Mouse (Mus musculus) E14TG2a.4 (cell line): ENCODE measurements around the gene Cd24a.

Experiments
- H3K27me3 ChIP-seq: 2 replicates; pipeline ENCODE4 v1.6.1; 2014; ENCODE audit warnings: low read length, control low read depth; ENCODE audit not compliant: insufficient read depth
- H3K36me3 ChIP-seq: 2 replicates; pipeline ENCODE4 v1.6.1; 2014; ENCODE audit warnings: low read length, control low read depth; ENCODE audit not compliant: insufficient read depth
- H3K4me1 ChIP-seq: replicated peaks from 2 replicates; pipeline ENCODE4 v1.6.1; 2014; ENCODE audit warnings: low read depth, low read length, control low read depth
- H3K4me3 ChIP-seq: replicated peaks from 2 replicates; pipeline ENCODE4 v1.5.1; 2014; ENCODE audit warnings: mild to moderate bottlenecking, low read length
- H3K9me3 ChIP-seq: 2 replicates; pipeline ENCODE4 v1.6.1; 2014; ENCODE audit warnings: low read length, control low read depth
- CTCF ChIP-seq: conservative IDR thresholded peaks from 2 replicates; pipeline ENCODE4 v1.5.1; 2014; ENCODE audit warnings: low read length
- NANOG ChIP-seq: IDR thresholded peaks from 2 replicates; pipeline ENCODE4 v1.6.1; 2014; ENCODE audit warnings: borderline replicate concordance, low read length, mixed read lengths
- POU5F1 ChIP-seq: IDR thresholded peaks from 2 replicates; pipeline ENCODE4 v1.6.1; 2014; ENCODE audit warnings: low read length, borderline replicate concordance

Gene Cd24a

DNA sequence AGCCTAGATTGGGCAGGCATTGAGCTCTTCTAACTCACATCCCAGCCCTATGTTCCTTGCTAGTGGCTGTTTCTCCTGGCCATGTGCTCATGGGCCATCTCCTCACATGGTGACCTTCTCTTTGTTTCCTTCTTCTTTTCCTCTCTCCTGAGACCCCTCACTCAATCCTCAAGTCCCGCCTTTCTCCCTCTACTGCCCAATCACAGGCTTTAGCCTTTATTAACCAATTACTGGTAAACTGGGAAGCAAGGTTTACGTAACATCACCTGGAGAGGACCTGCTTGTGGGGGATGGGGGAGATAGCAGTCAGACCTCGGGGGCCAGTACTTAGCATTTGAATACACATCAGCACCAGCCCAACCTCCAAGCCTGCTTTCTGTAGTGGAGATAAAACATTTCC lies 26.7 kb upstream of the Cd24a start:
- Histone ChIP-seq H3K4me3 (peak overlapping the region; percentile 30), H3K27me3 (no peaks in the 10 kb centered on the region), H3K4me1 (peaks cover 29% of the 10 kb centered on the region), H3K9me3 (peaks cover 7% of the 10 kb centered on the region), H3K36me3 (no peaks in the 10 kb centered on the region)
- TF ChIP-seq NANOG (no peak), CTCF (no peak), POU5F1 (peak; percentile 29; the same call in 1 of the 2 replicates)

DNA sequence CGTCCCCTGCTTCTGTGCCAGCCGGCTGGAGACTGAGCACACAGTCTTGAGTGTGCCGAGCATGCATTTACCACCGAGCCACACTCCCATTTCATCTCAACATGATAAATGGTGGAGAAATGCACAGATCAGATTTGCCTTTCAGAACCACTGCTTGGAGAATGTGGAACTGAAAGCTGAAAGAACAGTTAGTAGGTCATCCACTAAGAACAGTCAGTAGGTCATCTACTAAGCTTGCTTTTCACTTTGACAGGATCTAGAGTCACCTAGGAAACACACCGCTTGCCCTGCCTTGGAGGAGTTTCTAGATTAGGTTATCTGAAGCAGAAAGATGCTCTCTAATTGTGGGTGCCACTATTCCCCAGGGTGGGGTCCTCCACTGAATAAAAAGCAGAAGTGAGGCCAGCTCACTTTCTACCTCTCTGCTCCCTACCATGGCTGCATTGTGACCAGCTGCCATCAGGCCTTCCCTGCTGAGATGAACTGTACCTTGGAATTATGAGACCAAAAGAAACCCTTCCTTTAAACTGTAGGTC lies 20.4 kb upstream of the Cd24a start:
- no peak overlapping the region for H3K4me3 ChIP-seq
- TF ChIP-seq NANOG (no peak), POU5F1 (no peak), CTCF (no peak)
- peaks cover 9% of the 10 kb centered on the region for H3K4me1 ChIP-seq
- peaks cover 7% of the 10 kb centered on the region for H3K9me3 ChIP-seq
- H3K36me3 ChIP-seq: no peaks in the 10 kb centered on the region
- H3K27me3 ChIP-seq: no peaks in the 10 kb centered on the region

DNA sequence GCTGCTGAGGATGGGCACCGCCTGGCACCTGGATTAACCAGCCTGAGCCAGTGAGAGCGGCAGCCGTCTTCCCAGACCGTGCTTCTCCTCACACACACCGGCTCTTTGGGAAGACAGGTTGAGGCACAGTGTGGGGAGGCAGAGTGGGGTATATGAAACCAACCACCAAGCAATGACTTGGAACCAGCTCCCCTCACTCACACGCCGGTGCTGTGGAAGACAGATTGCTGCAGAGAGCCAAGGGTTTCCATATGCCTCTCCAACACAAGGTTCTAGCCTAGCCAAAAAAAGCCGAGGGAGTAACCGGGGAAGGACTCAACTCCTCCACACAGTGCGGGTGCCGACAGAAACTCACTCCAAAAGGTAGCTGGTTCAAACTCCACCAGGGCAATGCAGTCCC lies 18.8 kb upstream of the Cd24a start:
- Histone ChIP-seq H3K4me1 (peaks cover 9% of the 10 kb centered on the region), H3K27me3 (peaks cover 3% of the 10 kb centered on the region; the same call in 1 of the 2 replicates), H3K4me3 (peak overlapping the region; percentile 33), H3K9me3 (peaks cover 11% of the 10 kb centered on the region), H3K36me3 (no peaks in the 10 kb centered on the region)
- no peak for TF ChIP-seq CTCF
- no peak for TF ChIP-seq POU5F1
- no peak for TF ChIP-seq NANOG

DNA sequence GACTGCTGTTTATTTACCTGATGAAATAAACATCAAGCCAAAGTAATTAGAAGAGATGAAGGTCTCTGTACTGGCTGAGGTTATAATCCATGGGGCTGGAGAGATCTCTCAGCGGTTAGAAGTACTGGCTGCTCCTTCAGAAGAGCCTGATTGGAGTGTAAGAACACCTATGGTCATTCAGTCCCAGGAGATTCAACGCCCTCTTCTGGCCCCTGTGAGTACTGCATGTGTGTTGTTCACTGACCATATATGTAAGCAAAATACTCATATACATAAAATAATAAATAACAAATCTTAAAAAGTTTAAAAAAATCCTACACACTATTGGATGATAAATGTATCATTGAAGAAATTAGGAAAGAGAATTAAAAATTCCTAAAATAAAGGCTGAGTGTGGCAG lies 17.3 kb upstream of the Cd24a start:
- peaks cover 11% of the 10 kb centered on the region for H3K9me3 ChIP-seq
- TF ChIP-seq POU5F1 (no peak), CTCF (peak; percentile 78)
- no peak overlapping the region for H3K4me3 ChIP-seq
- peaks cover 9% of the 10 kb centered on the region for H3K4me1 ChIP-seq
- H3K36me3 ChIP-seq: no peaks in the 10 kb centered on the region
- H3K27me3 ChIP-seq: peaks cover 3% of the 10 kb centered on the region; the same call in 1 of the 2 replicates

DNA sequence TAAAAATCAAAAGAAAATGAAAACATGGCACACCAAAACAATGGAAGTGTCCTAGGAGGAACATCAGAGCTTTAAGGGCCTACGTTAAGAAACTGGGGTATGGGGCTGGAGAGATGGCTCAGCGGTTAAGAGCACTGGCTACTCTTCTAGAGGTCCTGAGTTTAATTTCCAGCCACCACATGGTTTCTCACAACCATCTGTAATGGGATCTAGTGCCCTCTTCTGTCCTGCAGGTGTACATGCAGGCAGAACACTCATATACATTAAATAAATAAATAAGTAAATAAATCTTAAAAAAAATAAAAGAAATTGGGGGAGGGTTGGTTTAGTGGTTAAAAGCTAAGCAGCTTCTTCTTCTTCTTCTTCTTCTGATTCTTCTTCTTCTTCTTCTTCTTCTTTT lies 16.8 kb upstream of the Cd24a start:
- H3K9me3 ChIP-seq: peaks cover 11% of the 10 kb centered on the region
- no peaks in the 10 kb centered on the region for H3K36me3 ChIP-seq
- H3K27me3 ChIP-seq: peaks cover 3% of the 10 kb centered on the region; the same call in 1 of the 2 replicates
- TF ChIP-seq POU5F1 (no peak), CTCF (peak; percentile 39)
- no peak overlapping the region for H3K4me3 ChIP-seq
- H3K4me1 ChIP-seq: peaks cover 9% of the 10 kb centered on the region

DNA sequence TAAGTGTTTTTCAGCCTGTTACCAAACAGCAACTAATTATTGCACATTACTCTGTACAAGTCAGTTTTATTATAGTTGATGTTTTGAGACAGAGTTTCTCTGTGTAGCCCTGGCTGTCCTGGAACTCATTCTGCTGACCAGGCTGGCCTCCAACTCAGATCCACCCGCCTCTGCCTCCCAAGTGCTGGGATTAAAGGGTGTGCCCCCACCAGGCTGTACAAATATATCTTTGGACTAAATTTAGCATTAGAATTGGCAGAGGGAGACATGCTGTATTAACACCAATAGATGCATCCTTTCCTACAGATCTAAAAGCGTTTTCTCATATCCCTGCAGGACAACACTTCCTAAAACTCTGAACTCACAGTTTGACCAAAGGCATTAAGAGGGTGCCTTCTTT lies 3.7 kb upstream of the Cd24a start:
- Histone ChIP-seq H3K9me3 (peaks cover 27% of the 10 kb centered on the region), H3K36me3 (0 out of 2 replicates have a peak, but pooled peaks cover 3% of the 10 kb centered on the region), H3K4me1 (peaks cover 24% of the 10 kb centered on the region), H3K4me3 (no peak overlapping the region), H3K27me3 (peaks cover 38% of the 10 kb centered on the region)
- no peak for TF ChIP-seq POU5F1
- no peak for TF ChIP-seq CTCF
- no peak for TF ChIP-seq NANOG

DNA sequence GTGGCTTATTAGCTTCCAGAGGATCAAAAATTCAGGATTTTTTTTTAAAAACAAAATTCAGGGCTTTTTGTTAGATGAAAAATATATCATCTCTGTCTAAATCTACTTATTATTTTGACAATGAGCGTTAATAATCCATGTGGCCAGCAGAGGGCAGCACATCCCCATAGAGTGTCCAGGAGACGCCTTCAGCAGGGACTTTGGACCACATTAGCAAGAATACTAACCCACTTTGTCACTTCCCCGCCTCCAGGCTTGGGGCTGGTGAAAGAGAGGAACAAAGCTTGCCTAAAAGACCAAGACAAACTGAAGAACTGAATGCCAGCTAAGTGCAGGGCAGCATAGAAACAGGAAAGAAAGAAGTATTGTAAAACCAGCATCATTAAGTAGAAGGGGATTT lies 3.1 kb upstream of the Cd24a start:
- Histone ChIP-seq H3K4me1 (peaks cover 30% of the 10 kb centered on the region), H3K27me3 (peaks cover 44% of the 10 kb centered on the region)

DNA sequence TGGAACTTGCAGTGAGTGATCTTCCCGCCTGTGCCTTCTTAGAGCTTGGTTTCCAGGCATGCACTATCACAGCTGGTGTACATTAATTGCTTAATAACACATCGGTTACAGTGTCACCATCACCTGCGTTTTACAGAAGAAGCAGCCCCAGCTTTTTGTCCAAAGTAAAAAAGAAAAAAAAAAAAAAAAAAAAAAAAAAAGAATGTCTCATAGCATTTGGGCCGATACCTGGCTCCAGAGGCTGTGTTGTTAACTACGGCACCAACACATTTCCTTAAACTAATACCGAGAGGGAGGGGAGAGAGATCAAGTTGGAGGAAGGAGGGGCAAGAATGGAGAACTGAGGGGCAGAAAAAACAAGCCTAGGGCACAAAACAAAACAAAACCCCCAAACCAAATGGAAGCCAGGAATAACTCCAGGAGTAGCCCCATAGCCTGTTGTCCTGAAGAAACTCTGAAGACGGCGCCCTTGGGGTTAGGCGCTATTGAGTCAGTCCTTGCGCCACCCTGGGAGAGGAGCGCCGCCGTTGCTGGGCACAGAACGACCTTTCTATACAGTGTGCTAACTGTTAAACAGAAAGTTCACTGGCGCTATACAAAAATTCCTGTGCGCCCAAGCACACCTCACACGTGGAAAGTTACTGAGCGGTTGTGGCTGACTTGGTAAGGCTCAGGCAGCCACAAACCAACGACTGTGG lies 636 bp upstream of the Cd24a start:
- Histone ChIP-seq H3K27me3 (peaks cover 61% of the 10 kb centered on the region), H3K36me3 (no peaks in the 10 kb centered on the region), H3K4me3 (0 out of 2 replicates have a peak overlapping the region, but pooled peaks have one; percentile 84), H3K9me3 (peaks cover 5% of the 10 kb centered on the region), H3K4me1 (peaks cover 55% of the 10 kb centered on the region)
- TF ChIP-seq NANOG: no peak
- TF ChIP-seq POU5F1: no peak
- no peak for TF ChIP-seq CTCF

More for the DNA sequence above, 3.1 kb upstream of the Cd24a start:
- peaks cover 25% of the 10 kb centered on the region for H3K9me3 ChIP-seq
- peak; percentile 60 for TF ChIP-seq CTCF
- TF ChIP-seq NANOG: no peak
- 0 out of 2 replicates have a peak, but pooled peaks cover 3% of the 10 kb centered on the region for H3K36me3 ChIP-seq
- no peak overlapping the region for H3K4me3 ChIP-seq

DNA sequence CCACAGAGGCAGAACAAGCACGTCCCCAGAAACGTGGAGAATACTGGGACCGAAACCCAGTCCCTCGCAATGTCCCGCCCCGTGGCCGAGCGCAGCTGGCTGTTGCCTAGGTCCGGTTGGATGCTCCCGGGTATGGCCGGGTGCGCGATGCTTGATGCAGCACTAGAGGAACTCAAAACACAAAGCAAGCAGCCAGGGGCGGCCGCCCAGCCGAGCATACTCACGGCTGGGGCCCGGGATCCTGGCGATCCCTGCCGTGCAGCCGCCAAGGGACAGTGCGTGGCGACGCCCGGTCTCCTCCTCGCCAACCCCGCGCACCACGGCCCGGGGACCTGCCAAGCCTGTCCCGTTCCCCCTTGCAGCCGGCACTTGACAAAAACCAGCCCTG lies 276 bp downstream of the Cd24a start:
- no peaks in the 10 kb centered on the region for H3K9me3 ChIP-seq
- no peaks in the 10 kb centered on the region for H3K36me3 ChIP-seq
- H3K27me3 ChIP-seq: peaks cover 61% of the 10 kb centered on the region
- H3K4me1 ChIP-seq: peaks cover 56% of the 10 kb centered on the region
- peak overlapping the region; percentile 84 for H3K4me3 ChIP-seq
- no peak for TF ChIP-seq CTCF
- TF ChIP-seq POU5F1: no peak
- TF ChIP-seq NANOG: no peak
